Mouse (Mus musculus): ENCODE results near the gene Ggta1. TPM values are rescaled to one million over a fixed set of nuclear protein-coding genes. Genes with fewer than 3 reads are reported as not detected.

The Ggta1 gene
- total RNA-seq, 4 experiments from 2014 or later, result 8.8 to 14.1 (median 10.8) TPM

DNA sequence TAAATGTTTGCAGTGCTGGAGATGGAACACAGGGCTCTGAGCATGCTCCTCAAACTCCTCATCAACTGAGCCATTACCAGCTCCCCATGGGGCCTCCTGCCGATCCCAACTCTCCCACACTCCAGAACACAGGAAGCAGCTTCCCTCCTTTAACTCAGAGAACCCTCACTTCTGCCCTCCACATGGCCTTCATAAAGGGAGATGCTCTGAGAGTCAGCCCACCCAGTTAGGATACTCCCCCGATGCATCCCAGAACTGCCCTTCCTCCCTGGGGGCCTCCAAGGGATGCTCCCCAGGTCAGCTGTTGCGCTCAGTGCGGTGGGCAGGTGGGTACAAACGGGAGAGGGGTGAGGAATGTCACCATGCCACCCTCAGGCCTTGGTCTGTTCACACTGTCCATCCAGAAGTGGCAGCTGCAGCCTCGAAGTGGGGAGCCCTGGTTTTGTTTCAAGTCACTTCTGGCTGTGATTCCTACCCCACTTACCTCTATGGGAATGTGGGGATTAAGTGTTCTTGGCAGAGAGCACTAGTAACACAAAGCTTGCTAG lies 28.4 kb downstream of the Ggta1 start:
- DNase-seq, result no peak

DNA sequence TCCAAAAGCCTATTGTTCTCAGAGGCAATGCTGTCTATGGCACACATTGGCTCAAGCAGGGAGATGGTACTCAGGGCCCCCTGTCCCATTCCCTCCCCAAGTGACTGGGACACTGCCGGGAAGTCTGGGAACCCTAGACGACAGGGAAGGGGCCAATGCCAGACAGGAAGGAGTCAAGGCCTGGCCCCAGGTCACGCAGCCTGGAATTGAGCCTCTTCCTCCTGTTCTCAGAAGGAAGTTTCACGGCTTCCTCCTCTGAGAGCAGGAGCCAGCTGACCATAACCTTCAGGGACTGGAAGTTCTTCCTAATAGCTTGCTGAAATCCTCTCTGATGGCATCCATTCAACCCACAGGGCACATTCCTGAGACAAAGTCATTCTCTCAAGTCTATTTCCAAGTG lies 29.6 kb downstream of the Ggta1 start:
- DNase-seq, result no peak

DNA sequence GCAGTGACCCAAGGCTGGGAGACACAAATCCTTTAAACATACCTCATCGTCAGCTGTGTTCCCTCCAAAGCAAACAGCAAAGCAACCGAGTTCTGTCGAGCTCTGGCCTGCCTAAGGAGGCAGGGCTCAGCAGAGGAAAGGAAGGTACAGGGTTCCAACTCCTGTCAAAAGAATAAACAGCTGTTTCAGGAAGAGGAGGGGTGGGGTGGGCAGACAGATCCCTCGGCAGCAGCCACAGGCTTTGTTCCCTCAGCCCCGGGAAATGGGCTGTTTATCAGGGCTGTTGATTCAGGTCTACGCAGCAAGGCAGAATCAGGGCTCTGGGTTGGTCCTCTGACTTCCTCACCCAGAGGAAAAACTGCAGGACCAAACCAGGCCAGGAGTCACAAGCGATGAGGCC lies 30.6 kb downstream of the Ggta1 start:
- DNase-seq, result no peak

DNA sequence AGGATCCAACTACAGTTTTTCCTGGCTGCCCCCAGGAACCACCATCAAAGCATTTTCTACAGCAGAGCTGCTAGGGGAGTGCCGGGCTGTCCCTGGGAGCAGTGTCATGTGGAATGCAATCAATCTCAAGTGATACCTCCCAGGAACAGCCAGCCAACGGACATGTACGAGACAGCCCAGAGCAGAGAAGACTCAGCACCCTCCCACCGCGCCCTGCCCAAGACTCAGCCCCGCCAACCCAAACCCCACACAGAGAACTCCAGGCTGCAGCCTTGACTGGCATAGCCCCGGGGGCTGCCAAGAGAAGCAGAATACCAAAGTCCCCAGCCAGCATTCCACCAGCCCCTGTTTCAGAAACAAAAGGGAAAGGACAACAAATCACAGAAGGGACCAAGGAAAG lies 31.0 kb downstream of the Ggta1 start:
- DNase-seq, result no peak

DNA sequence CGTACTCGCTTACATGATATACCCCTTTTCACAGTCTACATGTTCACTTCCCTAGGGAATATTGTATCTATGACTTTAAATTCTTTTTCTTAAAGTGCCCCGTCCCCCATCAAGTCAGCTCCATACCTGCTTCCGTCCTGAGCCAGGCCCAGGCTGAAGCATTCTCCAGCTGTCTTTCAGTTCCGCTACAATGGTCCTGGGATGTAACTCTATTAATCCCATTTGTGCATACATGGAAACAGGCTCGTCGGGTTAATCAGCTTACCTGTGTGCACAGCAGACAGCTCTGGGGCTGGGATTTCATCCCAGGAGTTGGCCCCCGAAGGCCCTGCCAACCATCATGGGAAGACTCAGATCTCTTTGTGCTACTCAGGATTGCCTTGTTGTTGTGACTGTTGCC lies 32.2 kb downstream of the Ggta1 start:
- DNase-seq, result no peak

DNA sequence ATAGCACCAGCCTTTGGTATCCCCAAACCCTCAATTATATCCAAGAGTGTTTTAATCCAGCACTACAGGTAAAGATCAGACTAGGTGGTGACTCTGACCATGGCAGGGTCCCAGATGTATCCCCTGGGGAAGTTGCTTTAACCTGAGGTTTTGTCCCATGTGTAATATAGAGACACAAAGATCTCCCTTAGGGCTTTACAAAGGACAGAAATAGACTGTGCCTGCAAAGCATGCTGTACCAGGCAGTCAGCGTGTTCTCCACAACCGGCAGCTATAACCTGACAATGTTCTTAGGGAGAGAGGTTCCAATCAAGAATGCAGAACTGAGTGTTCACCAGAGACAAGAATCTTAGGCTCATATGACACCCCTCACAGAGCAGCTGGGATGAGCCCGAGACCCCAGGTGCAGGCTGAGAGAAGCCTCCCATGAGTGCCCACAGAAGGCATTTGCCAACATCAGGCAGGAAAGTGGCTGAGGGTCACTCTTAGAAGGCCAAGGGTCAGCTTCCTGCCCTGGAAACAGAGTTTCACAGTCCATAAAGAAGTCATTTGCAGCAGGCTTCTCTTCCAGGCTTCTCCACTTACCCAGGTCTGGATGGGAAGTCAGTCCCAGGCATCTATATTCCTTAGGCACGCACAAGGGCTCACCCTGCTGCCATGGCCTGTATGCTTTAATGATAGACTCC lies 34.3 kb downstream of the Ggta1 start:
- no peak for DNase-seq

DNA sequence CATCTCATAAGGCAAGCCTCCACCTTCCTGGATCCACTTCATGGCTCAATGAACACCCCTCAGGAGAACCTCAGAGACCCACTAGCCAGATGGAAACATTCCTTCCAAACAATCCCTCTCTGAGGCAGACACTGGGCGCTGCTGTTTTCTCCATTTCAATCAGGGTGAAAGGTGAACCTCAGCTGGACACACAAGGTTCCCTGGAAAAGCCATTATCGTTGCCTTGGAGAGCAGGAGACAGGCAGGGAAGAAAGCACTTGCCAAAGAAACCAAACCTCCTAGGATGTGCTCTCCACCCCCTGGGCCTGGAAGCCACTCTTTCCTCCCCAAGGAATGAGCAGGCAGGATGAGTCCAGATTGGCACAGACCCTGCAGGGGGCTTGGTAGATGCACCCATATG lies 35.5 kb downstream of the Ggta1 start:
- no peak for DNase-seq

DNA sequence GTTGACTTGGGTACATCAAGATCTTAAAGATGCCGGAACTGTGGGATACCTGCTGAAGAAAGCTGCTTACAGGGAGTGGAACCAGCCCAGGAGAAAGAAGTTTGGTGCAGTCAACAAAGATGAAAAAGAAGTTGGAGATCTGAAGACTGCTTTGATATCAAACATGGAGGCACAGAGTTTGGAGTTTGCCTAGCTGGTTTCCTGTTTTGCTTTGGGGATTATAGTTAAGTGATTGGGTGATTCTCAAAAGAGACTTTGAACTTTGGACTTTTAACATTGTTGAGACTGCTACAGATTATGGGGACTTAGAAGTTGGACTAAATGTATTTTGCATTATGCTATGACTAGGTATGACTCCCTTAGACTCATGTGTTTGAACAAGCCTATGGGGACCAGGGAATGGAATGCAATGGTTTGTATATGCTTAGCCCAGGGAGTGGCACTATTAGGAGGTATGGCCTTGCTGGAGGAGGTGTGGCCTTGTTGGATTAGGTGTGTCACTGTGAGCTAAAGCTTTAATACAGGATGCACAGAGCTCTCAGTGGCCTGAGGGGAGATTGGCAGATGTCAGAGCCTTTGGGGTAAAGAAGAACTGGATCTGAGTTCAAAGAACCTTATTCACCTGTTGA lies 39.2 kb downstream of the Ggta1 start:
- DNase-seq, result no peak

DNA sequence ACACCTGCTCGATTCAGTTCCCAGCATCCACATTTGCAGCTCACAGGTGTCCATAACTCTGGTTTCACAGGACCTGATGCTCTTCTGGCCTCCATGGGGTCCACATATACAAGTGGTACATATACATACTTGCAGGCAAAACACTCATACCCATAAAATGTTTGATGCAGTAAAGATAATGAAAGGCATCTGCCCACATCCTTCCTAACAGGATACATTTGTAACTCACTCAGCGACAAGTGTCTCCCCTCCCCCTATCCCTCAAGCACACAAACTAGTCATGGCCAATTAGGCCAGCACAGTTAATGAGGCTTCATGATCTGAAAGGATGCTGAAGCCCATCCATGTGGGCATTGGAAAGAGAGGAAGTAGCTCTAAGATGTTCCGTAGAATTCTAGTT lies 40.6 kb downstream of the Ggta1 start:
- DNase-seq, result no peak

DNA sequence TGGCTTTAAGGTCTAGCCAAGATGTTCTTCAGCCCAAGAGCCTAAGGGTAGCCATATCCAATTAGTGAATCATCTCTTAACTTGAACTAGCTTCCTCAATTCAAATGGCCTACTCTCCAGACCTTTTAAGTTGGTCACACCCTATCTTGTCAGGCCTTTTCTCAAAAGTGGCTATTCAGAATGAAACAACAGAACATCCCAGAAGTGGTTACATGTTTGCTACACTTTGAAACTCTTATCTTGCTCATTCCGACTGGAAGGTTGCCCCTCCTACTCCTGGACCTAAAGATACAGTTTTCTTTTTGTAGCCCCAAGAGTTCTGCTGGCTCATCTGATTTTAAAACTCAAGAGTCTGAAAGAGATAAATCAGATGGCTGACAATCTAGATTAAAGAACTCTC lies 42.4 kb downstream of the Ggta1 start:
- no peak for DNase-seq

DNA sequence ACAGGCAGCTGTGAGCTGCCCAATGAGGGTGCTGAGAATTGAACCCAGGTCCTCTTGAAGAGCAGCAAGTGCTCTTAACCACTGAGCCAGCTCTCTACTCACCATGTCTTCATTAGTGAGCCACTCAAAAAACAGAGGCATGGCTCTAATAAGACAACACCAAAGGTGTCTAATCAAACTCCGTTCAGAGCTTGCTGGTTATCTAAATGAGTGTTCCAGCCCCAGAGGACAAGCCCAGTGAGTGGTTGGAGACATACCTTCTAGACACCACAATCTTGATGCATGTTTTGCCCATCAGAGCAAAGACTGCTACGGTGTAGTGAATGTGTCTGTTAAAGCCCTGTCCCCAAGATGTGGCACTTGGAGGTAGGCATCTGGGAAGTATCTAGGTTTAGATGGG lies 43.4 kb downstream of the Ggta1 start:
- DNase-seq, result no peak

DNA sequence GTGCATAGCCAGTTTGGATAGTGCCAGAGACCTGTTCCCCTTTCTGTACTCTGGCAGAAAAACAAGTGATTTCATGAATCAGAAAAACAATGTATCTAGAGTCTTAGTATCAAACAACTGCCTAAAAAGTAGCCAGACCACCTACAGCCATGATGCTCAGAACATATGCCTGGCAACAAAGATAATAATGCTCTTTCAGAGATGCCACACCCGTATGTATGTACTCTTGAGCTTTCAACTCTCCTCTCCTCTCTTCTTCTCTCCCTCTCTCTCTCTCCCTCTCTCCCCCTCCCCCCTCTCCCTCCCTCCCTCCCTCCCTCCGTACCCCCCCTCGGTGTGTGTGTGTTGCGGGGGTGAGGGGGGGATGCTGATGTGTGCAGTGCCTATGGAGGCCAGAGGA lies 43.8 kb downstream of the Ggta1 start:
- DNase-seq, result no peak

DNA sequence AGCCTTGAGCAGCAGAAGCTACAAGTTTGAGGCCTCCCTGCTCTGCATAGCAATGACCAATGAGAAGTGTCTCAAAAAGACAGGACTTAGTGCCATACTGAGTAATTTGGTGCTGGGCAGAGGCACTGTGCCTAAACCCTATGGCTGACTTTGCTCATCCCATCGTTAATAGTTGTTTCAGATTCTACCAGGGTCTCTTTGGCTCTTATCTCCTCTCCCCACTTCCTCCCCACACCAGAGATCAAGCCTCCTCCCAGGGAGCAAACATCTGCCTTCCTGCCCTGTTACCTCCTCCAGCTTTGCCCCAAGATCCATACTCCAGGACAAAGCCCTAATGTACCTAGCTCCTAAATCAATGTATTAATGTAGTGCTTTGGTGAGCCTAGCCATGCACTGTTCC lies 45.8 kb downstream of the Ggta1 start:
- DNase-seq, result no peak

DNA sequence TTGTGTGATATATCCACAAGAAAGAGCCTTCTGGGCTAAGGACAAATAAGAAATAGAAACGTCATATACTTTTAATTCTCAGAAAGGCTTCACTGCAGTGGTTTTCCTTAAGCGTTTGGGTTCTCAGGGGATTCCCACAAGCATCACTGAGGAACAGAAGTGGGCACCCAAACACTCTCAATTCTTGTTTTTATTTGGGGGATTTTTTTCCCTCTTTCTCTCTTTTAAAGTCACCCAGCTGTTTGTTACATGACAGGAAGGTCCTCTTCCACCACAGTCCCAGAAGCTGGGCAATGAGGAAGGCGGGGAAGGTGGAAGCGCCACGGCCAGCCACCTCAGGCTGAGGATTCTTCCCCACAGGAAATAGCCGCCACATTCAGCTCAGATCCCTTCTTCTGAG lies 46.6 kb downstream of the Ggta1 start:
- no peak for DNase-seq

DNA sequence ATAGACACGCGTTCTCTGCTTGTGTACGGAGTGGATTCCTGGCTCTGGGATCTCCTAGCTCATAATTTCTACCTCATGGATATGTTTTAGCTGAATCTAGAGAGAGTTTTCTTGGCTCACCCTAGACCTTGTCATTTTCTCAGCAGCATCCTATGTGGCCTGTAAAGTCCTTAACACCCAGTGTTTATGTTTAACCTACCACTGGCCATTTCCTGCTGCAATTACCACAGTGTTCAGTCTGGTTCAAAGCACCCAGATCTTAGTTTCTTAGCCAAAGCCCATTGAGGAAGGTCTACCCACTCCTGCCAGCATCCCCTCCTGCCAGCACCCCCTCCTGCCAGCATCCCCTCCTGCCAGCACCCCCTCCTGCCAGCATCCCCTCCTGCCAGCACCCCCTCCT lies 50.2 kb downstream of the Ggta1 start:
- DNase-seq, result no peak

DNA sequence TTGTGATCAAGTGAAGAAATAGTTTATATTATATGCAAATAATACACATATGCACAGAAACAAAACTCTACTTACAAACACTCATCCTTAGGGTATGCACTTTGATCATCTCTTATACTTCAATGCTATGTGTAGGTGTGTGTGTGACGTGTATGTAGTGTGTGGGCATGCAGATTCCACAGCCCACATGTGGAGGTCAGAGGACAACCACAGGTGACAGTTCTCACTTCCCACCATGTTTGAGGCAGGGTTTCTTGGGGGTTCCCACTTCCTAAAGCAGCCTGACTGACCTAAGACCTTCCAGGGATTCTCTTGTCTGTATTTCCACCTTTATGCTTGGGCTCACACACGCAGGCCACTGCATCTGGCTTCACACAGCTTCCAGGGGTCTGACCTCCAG lies 50.8 kb downstream of the Ggta1 start:
- DNase-seq, result no peak

DNA sequence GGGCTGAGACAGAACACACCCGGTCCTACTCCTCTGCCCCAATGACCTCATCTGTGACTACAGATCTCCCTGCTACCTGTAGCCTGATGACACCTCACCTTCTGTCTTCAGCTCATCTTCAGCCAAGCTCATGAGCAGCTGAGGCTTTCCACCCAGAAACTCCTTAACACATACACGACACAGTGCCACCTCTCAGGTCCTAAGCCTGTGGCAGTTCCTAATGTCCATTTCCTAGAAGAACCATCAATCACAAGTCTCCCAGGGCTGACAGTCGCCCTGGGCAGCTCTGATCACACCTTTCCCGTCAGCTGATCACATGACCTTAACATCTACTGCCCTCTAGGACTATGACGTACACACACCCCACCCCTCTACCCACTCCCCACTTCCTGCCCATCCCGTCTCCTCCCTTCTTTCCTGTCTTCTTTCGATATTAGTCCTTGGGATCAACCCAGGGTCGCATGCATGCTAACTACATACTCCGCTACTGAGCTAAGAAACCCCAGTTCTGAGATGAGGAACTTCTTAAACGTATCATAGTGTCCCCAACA lies 51.3 kb downstream of the Ggta1 start:
- no peak for DNase-seq

DNA sequence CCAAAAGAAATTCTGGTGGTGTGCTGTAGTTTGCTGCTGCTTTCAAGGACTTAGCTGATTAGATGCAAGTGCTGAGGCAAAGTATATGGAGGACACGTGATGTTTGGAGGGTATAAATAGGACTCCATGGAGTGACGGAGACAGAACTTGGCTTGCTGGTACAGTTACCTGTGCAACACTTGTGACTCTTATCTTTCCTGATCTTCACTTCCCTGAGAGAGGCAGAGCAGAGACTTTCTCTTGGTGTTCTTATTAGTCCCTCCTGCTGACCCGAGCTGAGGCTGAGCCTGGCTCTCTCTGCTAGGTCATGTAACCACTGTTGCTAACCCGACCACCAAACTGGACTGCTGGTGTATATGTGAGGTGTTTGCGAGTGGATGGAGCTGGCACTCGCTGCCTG lies 53.6 kb downstream of the Ggta1 start:
- no peak for DNase-seq

DNA sequence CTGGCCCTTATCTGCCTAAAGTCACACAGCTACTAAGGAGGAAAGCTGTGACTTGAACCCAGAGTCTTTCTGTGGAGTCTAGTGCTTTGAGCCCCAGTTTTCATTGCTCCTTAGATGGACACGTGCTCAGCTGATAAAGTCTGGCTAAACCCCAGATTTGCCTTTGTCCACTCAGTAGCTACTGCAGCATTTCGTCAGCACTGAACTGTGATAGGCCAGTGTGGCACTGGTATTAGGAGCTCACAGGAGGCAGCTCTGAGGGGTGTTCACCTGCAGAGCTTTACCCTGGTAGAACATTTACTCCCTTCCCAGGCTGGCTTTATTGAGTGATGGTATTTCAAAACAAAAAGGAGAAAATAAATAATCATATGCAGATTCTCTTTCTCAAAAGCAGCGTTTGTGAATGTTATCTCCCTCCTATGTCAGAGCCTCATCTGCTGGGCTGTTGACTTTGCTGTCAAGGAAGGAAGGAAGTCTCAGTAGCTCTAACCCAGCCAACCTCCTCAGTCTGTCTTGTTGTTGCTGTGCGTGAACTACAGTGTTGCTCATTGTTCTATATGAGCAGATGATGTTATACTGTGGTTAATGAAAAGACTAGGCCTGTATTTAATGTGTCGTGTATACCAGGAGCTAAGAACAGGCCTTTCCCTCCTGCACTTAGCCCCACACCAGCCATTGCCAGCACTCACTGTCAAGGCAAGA lies 54.5 kb downstream of the Ggta1 start:
- no peak for DNase-seq

DNA sequence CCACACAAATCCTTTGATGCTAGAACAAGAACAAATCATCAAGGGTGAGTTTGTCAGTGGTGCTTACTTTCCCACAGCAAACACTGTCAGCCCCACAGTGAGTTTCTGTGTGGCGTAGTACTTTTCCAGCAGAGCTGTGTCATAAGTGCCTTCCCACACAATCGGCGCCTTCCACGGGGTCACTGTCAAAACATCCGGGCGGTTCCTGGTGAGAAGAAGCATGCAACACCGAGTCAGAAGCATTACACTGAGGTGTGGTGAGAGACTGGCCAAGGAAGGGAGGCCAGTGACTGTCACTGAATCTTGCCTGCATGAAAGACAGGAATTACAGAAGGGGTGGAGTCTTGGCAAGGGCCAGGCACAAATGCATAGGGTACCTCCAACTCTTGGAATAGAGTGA lies 55.2 kb downstream of the Ggta1 start:
- no peak for DNase-seq

DNA sequence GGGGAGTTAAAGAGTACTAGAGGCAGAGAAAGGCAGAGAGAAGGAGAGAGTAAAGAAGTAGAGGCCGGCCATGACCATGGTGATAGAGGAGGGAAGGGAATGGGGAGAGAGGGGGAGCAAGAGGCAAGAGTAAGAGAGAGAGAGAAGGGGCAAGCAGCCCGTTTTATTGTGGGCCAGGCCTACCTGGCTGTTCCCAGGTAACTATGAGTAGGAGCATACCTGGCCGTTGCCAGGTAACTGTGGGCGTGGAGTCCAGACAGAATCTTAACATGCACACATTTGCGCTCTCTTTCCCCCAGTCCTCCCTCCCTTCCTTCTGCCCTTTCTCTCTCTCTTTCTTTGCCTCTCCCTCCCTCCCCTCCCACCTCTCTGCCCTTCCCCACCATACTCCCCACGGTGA lies 55.8 kb downstream of the Ggta1 start:
- DNase-seq, result no peak

DNA sequence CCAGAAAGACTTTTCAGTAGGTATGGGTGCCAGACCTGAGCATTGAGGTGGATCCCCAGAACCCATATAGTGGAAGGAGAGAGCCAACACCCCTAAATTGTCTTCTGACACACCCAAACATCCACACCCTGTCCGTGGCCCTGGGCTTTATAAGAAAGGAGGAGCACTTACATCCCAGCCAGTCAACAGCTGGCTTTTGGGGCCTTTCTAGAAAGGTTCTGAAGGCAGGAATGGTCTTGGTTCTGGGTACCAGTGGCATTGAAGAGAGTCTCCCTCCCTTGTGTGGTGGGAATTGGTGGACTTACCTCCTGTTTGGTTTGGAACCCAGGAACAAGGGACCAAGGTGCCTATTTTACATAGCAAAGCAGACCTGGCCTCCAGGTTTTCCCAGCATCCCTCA lies 56.4 kb downstream of the Ggta1 start:
- DNase-seq, result no peak

DNA sequence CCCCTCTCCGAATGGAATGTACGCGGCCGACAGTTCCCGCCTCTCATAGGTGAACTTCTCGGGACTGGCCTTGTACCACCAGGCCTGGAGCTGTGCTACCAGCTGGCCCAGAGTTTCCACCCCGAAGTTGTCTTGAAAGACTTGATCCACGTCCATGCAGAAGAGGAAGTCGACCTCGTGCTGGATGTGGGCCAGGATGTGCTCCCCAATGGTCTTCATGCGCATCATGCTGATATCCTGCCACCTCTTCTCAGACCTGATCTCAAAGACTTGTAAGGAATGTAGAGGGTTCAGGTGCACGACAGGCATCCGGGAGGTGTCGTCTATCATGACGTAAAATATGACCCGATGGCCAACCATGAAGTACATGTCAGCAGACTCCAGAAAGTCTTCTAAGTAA lies 60.6 kb downstream of the Ggta1 start:
- DNase-seq, result no peak

DNA sequence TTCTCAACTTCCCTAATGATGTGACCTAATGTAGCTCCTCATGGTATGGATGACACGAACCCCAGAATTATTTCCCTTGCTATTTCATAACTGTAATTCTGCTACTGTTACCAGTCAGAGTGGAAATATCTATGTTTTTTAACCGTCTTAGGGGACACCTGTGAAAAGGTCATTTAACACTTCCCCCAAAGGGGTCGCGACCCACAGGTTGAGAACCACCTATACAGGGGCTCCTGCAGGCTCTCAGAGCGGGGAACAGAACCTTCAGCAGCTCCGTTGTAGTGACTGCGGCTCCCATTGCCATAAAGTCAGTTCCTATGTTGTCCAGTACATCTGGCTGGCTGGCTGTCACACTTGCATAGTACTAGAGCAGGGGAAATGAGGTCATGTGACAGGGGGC lies 62.3 kb downstream of the Ggta1 start:
- no peak for DNase-seq

Data from adrenal gland, adult 8-10 months (tissue).